Mouse (Mus musculus) liver, adult 2 months (tissue): ENCODE results near the gene Nvl. TPM values are rescaled to one million over a fixed set of nuclear protein-coding genes. Genes with fewer than 3 reads are reported as not detected.
A peak's percentile ranks its signal among the peaks of the same experiment; 100 is the strongest.

Experiments
- DNase-seq: peaks from one replicate; pipeline ENCODE4 v3.0.0-alpha.2; 2011; ENCODE audit warnings: low read depth, low spot score; ENCODE audit errors: extremely low read depth
- H3K27ac ChIP-seq: fragments of 200-500 bp; replicated peaks from 2 replicates; pipeline ENCODE4 v1.5.1; 2012; ENCODE audit warnings: low read depth, mild to moderate bottlenecking, control low read depth, inconsistent platforms, low read length; ENCODE audit not compliant: insufficient read depth
- H3K27me3 ChIP-seq: fragments of 200-500 bp; 2 replicates; pipeline ENCODE4 v1.6.1; 2012; ENCODE audit warnings: mild to moderate bottlenecking, moderate library complexity, low read length, inconsistent platforms; ENCODE audit not compliant: control insufficient read depth, insufficient read depth
- H3K36me3 ChIP-seq: fragments of 200-500 bp; 2 replicates; pipeline ENCODE4 v1.6.1; 2012; ENCODE audit warnings: low read length, inconsistent platforms; ENCODE audit not compliant: control insufficient read depth, insufficient read depth
- H3K4me1 ChIP-seq: fragments of 200-500 bp; 2 replicates; pipeline ENCODE4 v1.6.1; 2011; ENCODE audit warnings: low read length; ENCODE audit not compliant: control insufficient read depth, insufficient read depth
- H3K4me3 ChIP-seq: fragments of 200-500 bp; 2 replicates; pipeline ENCODE4 v1.5.1; 2011; ENCODE audit warnings: low read depth, mild to moderate bottlenecking, control low read depth, low read length, moderate library complexity; ENCODE audit not compliant: insufficient read depth
- H3K79me2 ChIP-seq: fragments of 200-500 bp; 2 replicates; pipeline ENCODE4 v1.6.1; 2012; ENCODE audit warnings: inconsistent platforms, mild to moderate bottlenecking, low read length, moderate library complexity; ENCODE audit not compliant: control insufficient read depth, insufficient read depth
- H3K9ac ChIP-seq: fragments of 200-500 bp; 2 replicates; pipeline ENCODE4 v1.6.1; 2012; ENCODE audit warnings: low read depth, mild to moderate bottlenecking, control low read depth, inconsistent platforms, low read length
- CTCF ChIP-seq: fragments of 200-500 bp; IDR thresholded peaks from 2 replicates; pipeline ENCODE4 v1.5.1; 2011; ENCODE audit warnings: low read depth, low read length, control low read depth
- POLR2A ChIP-seq: fragments of 200-500 bp; IDR thresholded peaks from 2 replicates; pipeline ENCODE4 v1.6.1; 2011; ENCODE audit warnings: low read length, control low read depth; ENCODE audit not compliant: insufficient read depth; ENCODE audit errors: extremely low read depth
- WGBS: fragments of 180-500 bp; shearing (Covaris S2); methylation state at CpG from one replicate; pipeline ENCODE4 v1.1.7; 2018; 5-methylcytosine and 5-hydroxymethylcytosine counted together
- polyA plus RNA-seq: library from polyadenylated mRNA; depleted of rRNA; stranded (reverse); fragments of >200 nt; gene quantifications from 2 replicates; pipeline ENCODE4 v1.2.3, GENCODE M21; 2012
- total RNA-seq: library from RNA; depleted of rRNA; stranded (reverse); fragments of >200 nt; gene quantifications from 2 replicates; pipeline ENCODE4 v1.2.3, GENCODE M21; 2014

The Nvl gene
- total and polyA plus RNA-seq, 2 experiments = 5.0 to 5.3 TPM

- peaks cover 3% of the 10 kb centered on the region; the same call in 1 of the 2 replicates for H3K79me2 ChIP-seq
- TF ChIP-seq POLR2A = no peak
- no peak for TF ChIP-seq CTCF
- H3K9ac ChIP-seq = peak overlapping the region; percentile 58
- peak overlapping the region; percentile 37 for H3K4me3 ChIP-seq
- no peaks in the 10 kb centered on the region for H3K27me3 ChIP-seq
- H3K27ac ChIP-seq = no peak overlapping the region
- DNase-seq = peak; percentile 40
- peaks cover 6% of the 10 kb centered on the region; the same call in 1 of the 2 replicates for H3K4me1 ChIP-seq
- WGBS = 8% methylated on average over 12 of the region's 12 CpGs
- peaks cover 2% of the 10 kb centered on the region; the same call in 1 of the 2 replicates for H3K36me3 ChIP-seq
These were observed 962 bp upstream of the Nvl start for GRCm38 (mm10) chr1:181144966-181145365.

DNA sequence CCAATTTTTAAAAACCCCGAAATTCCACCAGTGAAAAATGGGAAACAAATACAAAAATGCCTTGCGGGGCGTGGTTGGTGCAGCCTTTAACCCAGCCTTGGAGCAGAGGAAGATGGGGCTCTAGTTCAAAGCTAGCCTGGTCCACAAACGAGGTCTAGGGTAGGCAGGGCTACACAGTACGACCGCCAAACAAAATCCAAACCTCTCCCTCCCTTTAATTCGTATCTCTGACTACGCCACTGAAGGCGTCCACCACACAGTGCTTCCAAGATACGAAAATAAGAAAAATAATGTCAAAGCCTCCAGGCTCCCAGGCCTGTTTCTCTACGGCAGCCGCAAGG lies 425 bp downstream of the Nvl start:
- Histone ChIP-seq H3K4me3 (peak overlapping the region; percentile 92), H3K79me2 (peaks cover 3% of the 10 kb centered on the region; the same call in 1 of the 2 replicates), H3K27ac (peak overlapping the region; percentile 49; the same call in 1 of the 2 replicates), H3K27me3 (no peaks in the 10 kb centered on the region), H3K36me3 (peaks cover 12% of the 10 kb centered on the region), H3K4me1 (peaks cover 6% of the 10 kb centered on the region; the same call in 1 of the 2 replicates), H3K9ac (peak overlapping the region; percentile 84)
- DNase-seq = no peak
- no peak for TF ChIP-seq CTCF
- TF ChIP-seq POLR2A = no peak
- 1% methylated on average over 12 of the region's 12 CpGs for WGBS

GRCm38 (mm10) chr1:181138730-181139129 lies 5.3 kb downstream of the Nvl start:
- H3K4me1 ChIP-seq = peaks cover 4% of the 10 kb centered on the region; the same call in 1 of the 2 replicates
- no peak overlapping the region for H3K4me3 ChIP-seq
- TF ChIP-seq CTCF = no peak
- TF ChIP-seq POLR2A = no peak
- H3K27ac ChIP-seq = no peak overlapping the region
- peak; percentile 28 for DNase-seq
- H3K36me3 ChIP-seq = peaks cover 33% of the 10 kb centered on the region
- H3K27me3 ChIP-seq = no peaks in the 10 kb centered on the region
- 84% methylated on average over 7 of the region's 7 CpGs for WGBS
- no peak overlapping the region for H3K9ac ChIP-seq
- H3K79me2 ChIP-seq = no peaks in the 10 kb centered on the region

GRCm38 (mm10) chr1:181131915-181132314 lies 12.1 kb downstream of the Nvl start:
- TF ChIP-seq CTCF (no peak), POLR2A (no peak)
- Histone ChIP-seq H3K9ac (no peak overlapping the region), H3K4me3 (no peak overlapping the region), H3K27me3 (no peaks in the 10 kb centered on the region), H3K4me1 (no peaks in the 10 kb centered on the region), H3K79me2 (no peaks in the 10 kb centered on the region), H3K36me3 (peaks cover 55% of the 10 kb centered on the region), H3K27ac (no peak overlapping the region)
- 95% methylated on average over 6 of the region's 6 CpGs for WGBS
- no peak for DNase-seq

DNA sequence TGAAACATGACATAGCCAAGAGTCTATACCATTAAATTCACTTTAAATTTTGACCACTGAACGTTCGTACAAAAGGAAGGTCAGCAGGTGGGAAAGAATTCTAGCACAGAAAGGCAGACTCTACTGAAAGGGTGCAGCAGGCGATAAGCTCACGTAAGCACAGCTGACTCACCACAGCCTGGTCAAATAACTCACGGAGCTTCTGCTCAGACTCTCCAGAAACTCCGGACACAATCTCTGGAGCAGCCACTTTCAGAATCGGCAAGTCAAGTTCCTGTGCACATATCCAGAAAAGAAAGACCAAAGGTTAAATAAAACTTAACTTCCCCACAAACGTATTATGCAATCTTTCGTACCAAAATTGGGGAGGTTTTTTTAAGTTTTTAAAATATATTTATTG lies 17.2 kb downstream of the Nvl start:
- no peak overlapping the region for H3K9ac ChIP-seq
- no peaks in the 10 kb centered on the region for H3K79me2 ChIP-seq
- no peaks in the 10 kb centered on the region for H3K27me3 ChIP-seq
- no peak overlapping the region for H3K27ac ChIP-seq
- TF ChIP-seq CTCF (no peak), POLR2A (no peak)
- no peak for DNase-seq
- peaks cover 54% of the 10 kb centered on the region for H3K36me3 ChIP-seq
- 61% methylated on average over 9 of the region's 9 CpGs for WGBS
- H3K4me1 ChIP-seq = no peaks in the 10 kb centered on the region
- no peak overlapping the region for H3K4me3 ChIP-seq

DNA sequence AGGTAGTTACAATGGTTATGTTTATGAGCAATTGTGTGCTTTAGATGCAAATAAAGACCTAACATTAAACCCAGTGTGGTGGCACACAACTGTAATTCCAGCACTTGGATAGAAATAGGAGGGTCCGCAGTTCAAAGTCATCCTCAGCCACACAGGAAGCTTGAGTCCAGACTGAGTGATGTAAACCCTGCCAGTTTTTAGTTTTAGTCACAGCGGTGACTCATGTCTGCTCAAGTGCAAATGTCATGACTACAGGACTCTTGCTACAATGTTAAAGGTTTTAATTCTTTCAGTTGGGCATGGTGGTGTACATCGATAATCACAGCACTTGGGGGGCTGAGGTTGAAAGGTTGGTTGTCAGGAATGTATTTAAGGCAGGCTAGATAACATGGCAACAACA lies 18.1 kb downstream of the Nvl start:
- H3K27me3 ChIP-seq = no peaks in the 10 kb centered on the region
- TF ChIP-seq POLR2A (no peak), CTCF (no peak)
- peaks cover 53% of the 10 kb centered on the region for H3K36me3 ChIP-seq

More for the DNA sequence above, 18.1 kb downstream of the Nvl start:
- WGBS = 97% methylated on average over 3 of the region's 3 CpGs
- Histone ChIP-seq H3K27ac (no peak overlapping the region), H3K4me3 (no peak overlapping the region), H3K4me1 (no peaks in the 10 kb centered on the region), H3K79me2 (no peaks in the 10 kb centered on the region), H3K9ac (no peak overlapping the region)
- DNase-seq = no peak
